Mouse (Mus musculus) NIH3T3 (cell line): Measurements from ENCODE around the gene S1pr4.
A peak's percentile ranks its signal among the peaks of the same experiment; 100 is the strongest.

Experiments
- DNase-seq: peaks from one replicate; pipeline ENCODE4 v3.0.0-alpha.2; 2012; ENCODE audit warnings: low read depth

S1pr4 gene

DNA sequence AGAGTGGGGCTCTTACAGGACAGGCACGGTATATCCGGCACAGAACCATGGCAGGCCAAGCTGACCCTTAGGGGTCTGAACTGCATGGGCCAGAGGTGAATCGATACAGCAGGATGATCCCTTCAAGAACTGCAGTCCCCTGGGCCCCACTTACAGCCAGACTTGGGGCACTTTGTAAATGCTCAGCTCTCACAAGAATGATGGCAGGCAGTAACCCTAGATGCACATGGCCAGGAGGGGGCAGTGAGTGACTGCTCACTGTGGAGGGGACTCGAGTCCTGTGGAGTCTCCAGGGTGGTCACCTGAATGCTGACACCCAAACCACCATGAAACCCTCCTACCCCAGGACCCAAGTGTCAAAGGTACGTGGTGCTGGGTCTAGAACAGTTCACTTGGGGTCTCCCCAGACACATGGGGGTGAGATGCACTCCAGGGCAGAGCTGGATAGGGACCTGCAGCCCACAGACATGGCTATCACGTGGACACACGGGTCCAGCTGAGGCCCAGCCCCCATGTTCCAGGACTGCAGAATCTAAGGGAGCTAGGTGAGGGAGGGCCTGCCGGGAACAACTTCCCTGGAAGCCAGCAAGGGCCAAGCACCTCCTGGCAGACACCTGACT is 6.2 kb downstream of the S1pr4 start:
- DNase-seq: peak; percentile 47

GRCm38 (mm10) chr10:81492606-81493240 is 7.2 kb downstream of the S1pr4 start:
- no peak for DNase-seq

DNA sequence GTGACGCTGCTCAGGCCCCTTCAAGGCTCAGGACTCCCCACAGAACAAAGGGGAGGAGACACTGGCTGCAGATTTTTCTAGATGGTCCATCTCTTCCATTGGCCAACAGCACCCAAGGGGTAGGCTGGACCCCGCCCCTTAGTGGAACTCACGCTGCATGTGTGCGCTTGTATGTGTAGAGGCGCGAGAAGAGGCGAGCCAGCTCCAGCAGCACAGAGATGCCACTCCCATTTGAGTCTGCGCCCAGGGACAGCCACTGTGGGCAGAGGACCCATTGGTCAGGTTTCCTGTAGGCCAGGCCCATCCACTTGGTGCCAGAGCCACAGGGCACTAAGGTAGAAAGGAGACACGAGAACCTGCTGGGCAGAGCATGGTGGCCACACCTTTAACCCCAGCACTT is 8.9 kb downstream of the S1pr4 start:
- DNase-seq: no peak

DNA sequence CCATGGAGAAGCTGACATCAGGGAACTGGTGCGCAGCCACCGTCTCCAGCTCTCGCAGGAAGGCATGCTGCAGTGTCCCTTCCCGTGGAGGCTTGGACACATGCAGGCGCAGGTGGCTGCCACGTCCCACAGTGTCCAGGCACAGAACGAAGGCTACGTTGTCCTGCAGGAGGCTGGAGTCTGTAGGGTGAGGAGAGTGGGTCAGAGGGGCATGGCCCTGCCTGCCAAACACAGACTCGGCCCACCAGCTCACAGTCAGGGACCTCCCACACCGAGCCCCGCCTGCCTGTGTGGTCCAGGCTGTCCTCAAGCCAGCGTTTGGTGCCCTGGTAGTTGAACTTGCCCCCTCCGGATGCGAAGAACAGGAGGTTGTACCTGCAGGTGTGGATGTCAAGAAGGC is 10.0 kb downstream of the S1pr4 start:
- no peak for DNase-seq

GRCm38 (mm10) chr10:81488081-81488480 is 11.9 kb downstream of the S1pr4 start:
- no peak for DNase-seq

DNA sequence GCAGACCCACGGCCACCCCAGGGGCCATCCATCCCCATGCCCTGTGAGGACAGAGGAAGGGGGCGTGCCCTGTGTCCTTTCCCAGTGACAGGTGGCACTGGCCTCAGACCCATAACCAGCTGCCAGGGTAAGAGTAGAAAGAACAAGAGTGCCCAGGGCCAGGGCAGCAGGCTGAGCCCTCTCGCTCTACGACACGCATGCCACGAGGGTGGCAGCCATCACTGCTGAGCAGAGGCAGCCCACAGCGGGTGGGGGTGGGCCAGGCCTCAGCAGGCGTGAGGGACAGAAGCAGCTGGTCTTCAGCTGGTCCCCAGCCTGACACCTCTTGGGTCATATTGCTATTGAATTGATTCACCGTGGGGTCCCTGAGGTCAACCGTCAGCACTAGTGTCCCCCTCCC is 13.4 kb downstream of the S1pr4 start:
- no peak for DNase-seq

- DNase-seq: no peak
These were observed 14.4 kb downstream of the S1pr4 start for GRCm38 (mm10) chr10:81485479-81486018.

- DNase-seq: no peak
These were observed 14.9 kb downstream of the S1pr4 start for GRCm38 (mm10) chr10:81485060-81485449.

- DNase-seq: no peak
These were observed 15.4 kb downstream of the S1pr4 start for GRCm38 (mm10) chr10:81484441-81485059.

DNA sequence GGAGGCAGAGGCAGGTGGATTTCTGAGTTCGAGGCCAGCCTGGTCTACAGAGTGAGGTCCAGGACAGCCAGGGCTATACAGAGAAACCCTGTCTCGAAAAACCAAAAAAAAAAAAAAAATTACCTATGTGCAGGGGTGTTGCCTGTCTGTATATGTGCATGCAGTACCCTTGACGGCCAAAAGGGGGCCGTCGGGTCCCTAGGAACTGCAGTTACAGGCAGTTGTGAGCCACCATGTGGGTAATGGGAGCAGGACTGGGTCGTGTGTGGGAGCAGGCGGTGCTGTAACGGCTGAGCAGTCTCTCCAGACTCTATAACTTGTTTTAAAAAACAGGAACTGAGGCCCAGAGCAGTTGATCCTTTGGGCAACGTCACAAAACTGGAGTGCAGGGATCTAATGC is 15.9 kb downstream of the S1pr4 start:
- DNase-seq: peak; percentile 75

GRCm38 (mm10) chr10:81482533-81482889 is 17.4 kb downstream of the S1pr4 start, which contains the start of gene Celf5:
Celf5 (minus strand) TSS chr10:81482709.
- DNase-seq: peak; percentile 81

- DNase-seq: no peak
These were observed 18.1 kb downstream of the S1pr4 start for GRCm38 (mm10) chr10:81481605-81482532.

- no peak for DNase-seq
These were observed 25.5 kb downstream of the S1pr4 start for GRCm38 (mm10) chr10:81474461-81474860.

GRCm38 (mm10) chr10:81473003-81473451 is 26.9 kb downstream of the S1pr4 start:
- DNase-seq: peak; percentile 61

GRCm38 (mm10) chr10:81472403-81473002 is 27.4 kb downstream of the S1pr4 start:
- DNase-seq: no peak

GRCm38 (mm10) chr10:81470454-81470853 is 29.5 kb downstream of the S1pr4 start:
- DNase-seq: no peak

GRCm38 (mm10) chr10:81469253-81469652 is 30.7 kb downstream of the S1pr4 start:
- DNase-seq: no peak

GRCm38 (mm10) chr10:81467670-81468235 is 32.2 kb downstream of the S1pr4 start:
- DNase-seq: no peak

- DNase-seq: no peak
These were observed 33.1 kb downstream of the S1pr4 start for GRCm38 (mm10) chr10:81466881-81467280.

DNA sequence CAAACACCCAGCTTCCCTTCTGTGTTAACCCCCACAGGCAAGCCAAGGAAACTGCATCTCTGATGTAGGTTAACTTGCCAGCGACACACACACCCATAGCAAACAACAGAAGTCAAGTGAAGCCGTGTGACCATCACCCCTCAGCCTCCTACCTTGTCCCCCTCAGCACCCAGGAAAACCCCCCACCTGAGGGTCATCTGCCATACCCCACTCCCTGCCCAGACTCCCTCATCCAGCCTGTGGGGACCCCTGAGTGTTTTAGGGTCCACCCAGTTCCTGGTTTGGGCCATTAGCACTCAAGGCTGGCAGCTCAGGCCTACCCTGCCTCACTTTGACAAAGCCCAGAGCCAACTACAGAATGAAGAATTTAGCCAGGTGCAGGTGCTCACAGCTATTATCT is 33.9 kb downstream of the S1pr4 start:
- no peak for DNase-seq

GRCm38 (mm10) chr10:81465265-81465645 is 34.7 kb downstream of the S1pr4 start:
- DNase-seq: peak; percentile 37
